Comparison of ENCODE assay signal across 26 mouse cellular contexts in genomic region chr11:105367163-105367562, GRCm38 (mm10).
DNase-seq lines count a peak whose midpoint lies in the region; ATAC-seq and TF ChIP-seq lines count a peak whose summit lies in the region.
"Had no signal": no experiment of that assay in that cellular context is flagged by ENCODE, and none has a peak within 500 bp of the region (broad histone marks: within the 10 kb centered on the region; RNA-seq: fewer than 3 reads in every experiment).

No protein-coding gene starts in this region.

- DNase-seq in heart, adult 11 months = no peak
- DNase-seq in MEL (ENCODE audit: low read depth, low spot score) (peak; percentile 33), liver (peak; percentile 41)
- no peak for DNase-seq in embryo, embryonic 10.5 days (ENCODE audit: low spot score)
- DNase-seq in ovary, postnatal 36 days (ENCODE audit: low spot score) = no peak
- DNase-seq in forebrain, postnatal 0 days = no peak
- DNase-seq: adrenal gland, postnatal 10 days; B cell, adult 2 months; cerebellum, adult 8-10 months; heart, postnatal 14 days; kidney, postnatal 25 days; lung, embryonic 14.5 days; lung, postnatal 36 days had no signal

- H3K9ac ChIP-seq in heart, embryonic 12.5 days = no peak overlapping the region
- H3K9ac ChIP-seq in MEL (ENCODE audit: control insufficient read depth, low read depth, low read length, poor library complexity, severe bottlenecking) = no peak overlapping the region
- peak overlapping the region; percentile 38 for H3K9ac ChIP-seq in liver, embryonic 16.5 days (ENCODE audit: low read depth, low read length)
- no peak overlapping the region for H3K9ac ChIP-seq in forebrain, postnatal 0 days
- H3K9ac ChIP-seq: embryonic facial prominence, embryonic 12.5 days; forebrain, embryonic 13.5 days; hindbrain, embryonic 12.5 days; limb, embryonic 13.5 days; lung, embryonic 14.5 days; midbrain, embryonic 12.5 days; neural tube, embryonic 15.5 days had no signal

- H3K4me2 ChIP-seq in heart, embryonic 12.5 days = no peak overlapping the region
- H3K4me2 ChIP-seq in liver, embryonic 16.5 days (ENCODE audit: low read depth, low read length) = no peak overlapping the region
- no peak overlapping the region for H3K4me2 ChIP-seq in forebrain, postnatal 0 days (ENCODE audit: low read depth)
- H3K4me2 ChIP-seq: embryonic facial prominence, embryonic 12.5 days; forebrain, embryonic 13.5 days; hindbrain, embryonic 12.5 days; limb, embryonic 13.5 days; lung, embryonic 14.5 days; midbrain, embryonic 12.5 days; neural tube, embryonic 15.5 days had no signal

- H3K27me3 ChIP-seq in heart, embryonic 12.5 days (replicated peaks) = no peaks in the 10 kb centered on the region
- no peaks in the 10 kb centered on the region; a peak in 1 of 4 replicates for H3K27me3 ChIP-seq in MEL (ENCODE audit: control insufficient read depth in 1 of 2, insufficient read depth in 2 of 2, low read length in 2 of 2)
- peaks cover 12% of the 10 kb centered on the region for H3K27me3 ChIP-seq in liver, embryonic 16.5 days (ENCODE audit: control insufficient read depth, insufficient read depth, low read depth, low read length)
- H3K27me3 ChIP-seq in forebrain, postnatal 0 days (ENCODE audit: insufficient read depth, low read length) = no peaks in the 10 kb centered on the region
- H3K27me3 ChIP-seq: CH12.LX; forebrain, embryonic 13.5 days; neural tube, embryonic 15.5 days had no signal

- peaks cover 72% of the 10 kb centered on the region for H3K4me1 ChIP-seq in heart, embryonic 12.5 days (replicated peaks)
- peaks cover 11 to 35% of the 10 kb centered on the region in 2 experiments for H3K4me1 ChIP-seq in MEL (ENCODE audit: control insufficient read depth in 1 of 2, insufficient read depth in 2 of 2, low read length in 2 of 2)
- peaks cover 57% of the 10 kb centered on the region for H3K4me1 ChIP-seq in liver, embryonic 16.5 days (ENCODE audit: control insufficient read depth, low read depth, low read length)
- peaks cover 18% of the 10 kb centered on the region for H3K4me1 ChIP-seq in forebrain, postnatal 0 days (ENCODE audit: insufficient read depth)

- no peaks in the 10 kb centered on the region for H3K79me2 ChIP-seq in MEL (ENCODE audit: control insufficient read depth, insufficient read depth, low read length, poor library complexity)

- H3K9me3 ChIP-seq in heart, embryonic 12.5 days (replicated peaks) = no peaks in the 10 kb centered on the region
- no peaks in the 10 kb centered on the region for H3K9me3 ChIP-seq in MEL (replicated peaks; ENCODE audit: insufficient read depth, low read length)
- H3K9me3 ChIP-seq in liver, embryonic 16.5 days (replicated peaks; ENCODE audit: control insufficient read depth, low read length) = no peaks in the 10 kb centered on the region
- no peaks in the 10 kb centered on the region for H3K9me3 ChIP-seq in forebrain, postnatal 0 days (ENCODE audit: low read length)
- H3K9me3 ChIP-seq: embryonic facial prominence, embryonic 12.5 days; forebrain, embryonic 13.5 days; hindbrain, embryonic 12.5 days; limb, embryonic 13.5 days; midbrain, embryonic 12.5 days; neural tube, embryonic 15.5 days had no signal

- no peak for TF ChIP-seq CTCF in MEL (IDR thresholded peaks at IDR 0.05 in 2 of 3, conservative IDR thresholded peaks at IDR 0.05 in 1 of 3; ENCODE audit: control insufficient read depth in 1 of 3, insufficient read depth in 1 of 3, low read depth in 2 of 3, low read length in 3 of 3, poor library complexity in 1 of 3, severe bottlenecking in 1 of 3)
- no peak for TF ChIP-seq CTCF in forebrain, postnatal 0 days (IDR thresholded peaks at IDR 0.05; ENCODE audit: low read depth)

- 36% methylated on average over 3 of the region's 3 CpGs for WGBS in heart, embryonic 12.5 days
- 22% methylated on average over 3 of the region's 3 CpGs for WGBS in liver, embryonic 16.5 days (ENCODE audit: insufficient replicate concordance)
- WGBS in forebrain, postnatal 0 days = 87% methylated on average over 3 of the region's 3 CpGs

- ATAC-seq in heart, embryonic 12.5 days (ENCODE audit: insufficient number of reproducible peaks, low FRiP score) = no peak
- ATAC-seq in liver, embryonic 16.5 days (ENCODE audit: low read depth) = no peak
- no peak for ATAC-seq in forebrain, postnatal 0 days
- ATAC-seq: forebrain, embryonic 13.5 days; intestine, postnatal 0 days had no signal

- TF ChIP-seq POLR2A in MEL (IDR thresholded peaks at IDR 0.05; ENCODE audit: control insufficient read depth in 1 of 2, insufficient read depth in 1 of 2, low read depth in 1 of 2, low read length in 2 of 2, poor library complexity in 1 of 2) = no peak

- H3K36me3 ChIP-seq in heart, embryonic 12.5 days = no peaks in the 10 kb centered on the region
- H3K36me3 ChIP-seq in MEL (ENCODE audit: control insufficient read depth in 1 of 2, insufficient read depth in 2 of 2, low read length in 2 of 2) = peaks cover 0 to 21% of the 10 kb centered on the region in 2 experiments; a peak in 2 of 4 replicates
- no peaks in the 10 kb centered on the region for H3K36me3 ChIP-seq in liver, embryonic 16.5 days (ENCODE audit: control insufficient read depth, insufficient read depth)
- no peaks in the 10 kb centered on the region for H3K36me3 ChIP-seq in forebrain, postnatal 0 days (ENCODE audit: insufficient read depth)
- H3K36me3 ChIP-seq: embryonic facial prominence, embryonic 12.5 days; hindbrain, embryonic 12.5 days; limb, embryonic 13.5 days; midbrain, embryonic 12.5 days; neural tube, embryonic 15.5 days had no signal

- TF ChIP-seq EP300 in MEL (IDR thresholded peaks at IDR 0.05; ENCODE audit: low read depth in 1 of 2, low read length in 2 of 2) = peak; percentile 54 to 65; a peak in 3 of 4 replicates

- H3K4me3 ChIP-seq in heart, embryonic 12.5 days = no peak overlapping the region
- H3K4me3 ChIP-seq in MEL (ENCODE audit: control insufficient read depth in 1 of 2, insufficient read depth in 1 of 2, low read depth in 2 of 2, low read length in 2 of 2) = no peak overlapping the region
- no peak overlapping the region for H3K4me3 ChIP-seq in liver, embryonic 16.5 days (ENCODE audit: low read depth, low read length)
- no peak overlapping the region for H3K4me3 ChIP-seq in forebrain, postnatal 0 days (ENCODE audit: low read depth, low read length)
- H3K4me3 ChIP-seq: embryonic facial prominence, embryonic 12.5 days; erythroblast, embryonic 14.5 days; forebrain, embryonic 13.5 days; hindbrain, embryonic 12.5 days; layer of hippocampus, adult 2 months; limb, embryonic 13.5 days; midbrain, embryonic 12.5 days; neural tube, embryonic 15.5 days had no signal

- 0 out of 2 replicates have a peak overlapping the region, but pooled peaks have one; percentile 40 for H3K27ac ChIP-seq in heart, embryonic 12.5 days (ENCODE audit: poor library complexity, severe bottlenecking)
- no peak overlapping the region for H3K27ac ChIP-seq in MEL (ENCODE audit: control insufficient read depth, low read depth, low read length)
- peak overlapping the region; percentile 97 for H3K27ac ChIP-seq in liver, embryonic 16.5 days (ENCODE audit: low read length)
- H3K27ac ChIP-seq in forebrain, postnatal 0 days (ENCODE audit: low read depth, low read length) = no peak overlapping the region
- H3K27ac ChIP-seq: embryonic facial prominence, embryonic 12.5 days; forebrain, embryonic 13.5 days; hindbrain, embryonic 12.5 days; layer of hippocampus, adult 2 months; limb, embryonic 13.5 days; midbrain, embryonic 12.5 days; neural tube, embryonic 15.5 days; stomach, postnatal 0 days had no signal

- TF ChIP-seq RAD21 in MEL (IDR thresholded peaks at IDR 0.05; ENCODE audit: low read depth, low read length) = no peak

TF ChIP-seq in MEL, 35 proteins besides CTCF, POLR2A, EP300 and RAD21:
- TF ChIP-seq POLR2AphosphoS2 (IDR thresholded peaks at IDR 0.05; ENCODE audit: low read length) = no peak
- TF ChIP-seq GATA1 (IDR thresholded peaks at IDR 0.05; ENCODE audit: low read depth, low read length) = 0 out of 2 replicates have a peak, but pooled peaks have one; percentile 9
- TF ChIP-seq ZKSCAN1 (IDR thresholded peaks at IDR 0.05; ENCODE audit: low read depth, low read length) = no peak
- no peak for TF ChIP-seq HCFC1 (IDR thresholded peaks at IDR 0.05; ENCODE audit: low read depth, low read length)
- no peak for TF ChIP-seq SMC3 (IDR thresholded peaks at IDR 0.05; ENCODE audit: low read depth, low read length)
- TF ChIP-seq NELFE (IDR thresholded peaks at IDR 0.05; ENCODE audit: low read depth, low read length) = no peak
- no peak for TF ChIP-seq UBTF (IDR thresholded peaks at IDR 0.05; ENCODE audit: borderline replicate concordance, insufficient read depth, low read depth, low read length)
- TF ChIP-seq MEF2A (IDR thresholded peaks at IDR 0.05; ENCODE audit: extremely low read depth, insufficient replicate concordance, low read depth, low read length, poor library complexity, severe bottlenecking) = no peak
- no peak for TF ChIP-seq MXI1 (IDR thresholded peaks at IDR 0.05; ENCODE audit: low read depth, low read length)
- no peak for TF ChIP-seq MYC (IDR thresholded peaks at IDR 0.05; ENCODE audit: low read depth, low read length)
- TF ChIP-seq MYB (IDR thresholded peaks at IDR 0.05; ENCODE audit: low read depth, low read length) = 0 out of 2 replicates have a peak, but pooled peaks have one; percentile 21
- TF ChIP-seq CHD2 (IDR thresholded peaks at IDR 0.05; ENCODE audit: low read length) = no peak
- peak; percentile 60; the same call in 1 of the 2 replicates for TF ChIP-seq TCF12 (IDR thresholded peaks at IDR 0.05; ENCODE audit: low read depth, low read length)
- no peak for TF ChIP-seq GABPA (IDR thresholded peaks at IDR 0.05; ENCODE audit: low read depth, low read length)
- no peak for TF ChIP-seq POLR2AphosphoS5 (IDR thresholded peaks at IDR 0.05; ENCODE audit: borderline replicate concordance, low read depth, low read length)
- no peak for TF ChIP-seq USF1 (IDR thresholded peaks at IDR 0.05; ENCODE audit: low read depth, low read length)

Comparison
In these comparisons a context has a peak if more than half of its experiments do, and no peak if none do; other contexts are left out.
1. H3K27ac ChIP-seq: peak in heart, embryonic 12.5 days (single experiment) and liver, embryonic 16.5 days (single experiment); none in MEL (single experiment) and forebrain, postnatal 0 days (single experiment).
2. DNase-seq: peak in MEL (single experiment) and liver (single experiment); none in heart, adult 11 months (single experiment), embryo, embryonic 10.5 days (single experiment), ovary, postnatal 36 days (single experiment) and forebrain, postnatal 0 days (single experiment).